Mouse (Mus musculus): Measurements from ENCODE around the gene Gm17324. TPM values are rescaled to one million over a fixed set of nuclear protein-coding genes. Genes with fewer than 3 reads are reported as not detected.

Gene Gm17324
- polyA plus RNA-seq, 1 experiment from 2014 or later, result not detected

GRCm38 (mm10) chr9:78477021-78477551, 28.5 kb upstream of the Gm17324 start:
- Histone ChIP-seq H3K79me2 (ENCODE audit: inconsistent target) (peaks cover 20% of the 10 kb centered on the region), H3K4me3 (ENCODE audit: inconsistent target) (no peak overlapping the region), H3K36me3 (ENCODE audit: inconsistent target) (peaks cover 38% of the 10 kb centered on the region), H3K27ac (no peak overlapping the region)
- WGBS (ENCODE audit: missing documents), result 46% methylated on average over 5 of the region's 5 CpGs

DNA sequence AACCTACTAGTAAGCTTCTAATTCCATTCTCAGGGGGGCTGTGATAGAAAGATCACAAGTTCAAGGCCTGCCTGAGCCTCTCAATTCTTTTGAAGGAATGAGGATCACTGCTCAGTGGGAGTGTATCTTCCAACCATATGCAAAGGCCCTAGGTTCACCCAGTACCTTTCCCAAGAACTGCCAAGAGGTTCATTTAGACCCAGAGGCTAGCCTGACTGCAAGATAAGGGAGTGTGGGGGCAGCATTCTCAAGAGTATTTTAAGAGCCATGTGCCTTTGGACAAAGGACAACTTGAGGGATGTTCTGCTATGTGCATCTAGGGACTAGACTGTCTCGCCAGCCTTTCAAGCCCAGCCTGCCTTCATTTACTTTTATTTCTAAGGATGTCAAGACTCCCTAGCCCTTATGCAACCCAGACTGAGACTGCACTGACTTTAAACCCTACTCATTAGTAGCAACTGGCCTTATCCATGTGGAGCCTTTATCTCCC, 28.0 kb upstream of the Gm17324 start:
- H3K27ac ChIP-seq, result no peak overlapping the region
- H3K4me3 ChIP-seq (ENCODE audit: inconsistent target), result no peak overlapping the region
- H3K79me2 ChIP-seq (ENCODE audit: inconsistent target), result peaks cover 20% of the 10 kb centered on the region
- 67% methylated on average over 1 of the region's 1 CpGs for WGBS (ENCODE audit: missing documents)
- H3K36me3 ChIP-seq (ENCODE audit: inconsistent target), result peaks cover 38% of the 10 kb centered on the region

DNA sequence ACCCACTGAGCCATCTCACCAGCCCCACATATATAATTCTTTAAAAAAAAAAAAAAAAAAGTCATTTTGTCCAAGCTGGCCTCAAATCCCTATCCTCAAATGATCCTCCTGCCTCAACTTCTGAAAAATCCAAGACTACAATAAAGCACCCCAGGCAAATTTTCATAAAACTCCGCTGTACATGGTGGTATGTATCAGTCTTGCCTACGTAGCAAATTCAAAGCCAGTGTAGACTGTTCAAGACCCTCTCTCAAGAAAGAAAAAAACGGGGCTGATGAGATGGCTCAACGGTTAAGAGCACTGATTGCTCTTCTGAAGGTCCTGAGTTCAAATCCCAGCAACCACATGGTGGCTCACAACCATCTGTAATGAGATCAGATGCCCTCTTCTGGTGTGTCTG, 27.3 kb upstream of the Gm17324 start:
- Histone ChIP-seq H3K4me3 (ENCODE audit: inconsistent target) (no peak overlapping the region), H3K36me3 (ENCODE audit: inconsistent target) (peaks cover 38% of the 10 kb centered on the region), H3K79me2 (ENCODE audit: inconsistent target) (peaks cover 16% of the 10 kb centered on the region), H3K27ac (no peak overlapping the region)
- WGBS (ENCODE audit: missing documents), result 84% methylated on average over 4 of the region's 4 CpGs

DNA sequence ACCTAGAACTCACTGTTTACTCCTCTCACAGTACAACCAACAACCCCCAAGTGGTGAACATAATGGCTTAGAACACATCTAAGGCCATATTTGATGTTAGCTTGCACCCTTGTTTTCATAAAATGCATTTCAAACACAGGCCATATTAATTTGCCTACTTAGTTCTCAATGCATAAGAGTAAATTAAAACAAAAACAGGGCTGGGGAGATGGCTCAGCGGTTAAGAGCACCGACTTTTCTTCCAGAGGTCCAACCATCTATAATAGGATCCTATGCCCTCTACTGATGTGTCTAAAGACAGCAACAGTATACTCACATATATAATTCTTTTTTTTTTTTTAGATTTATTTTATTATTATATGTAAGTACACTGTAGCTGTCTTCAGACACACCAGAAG, 26.8 kb upstream of the Gm17324 start:
- Histone ChIP-seq H3K4me3 (ENCODE audit: inconsistent target) (no peak overlapping the region), H3K36me3 (ENCODE audit: inconsistent target) (peaks cover 43% of the 10 kb centered on the region), H3K27ac (no peak overlapping the region), H3K79me2 (ENCODE audit: inconsistent target) (peaks cover 11% of the 10 kb centered on the region)
- 94% methylated on average over 2 of the region's 2 CpGs for WGBS (ENCODE audit: missing documents)

DNA sequence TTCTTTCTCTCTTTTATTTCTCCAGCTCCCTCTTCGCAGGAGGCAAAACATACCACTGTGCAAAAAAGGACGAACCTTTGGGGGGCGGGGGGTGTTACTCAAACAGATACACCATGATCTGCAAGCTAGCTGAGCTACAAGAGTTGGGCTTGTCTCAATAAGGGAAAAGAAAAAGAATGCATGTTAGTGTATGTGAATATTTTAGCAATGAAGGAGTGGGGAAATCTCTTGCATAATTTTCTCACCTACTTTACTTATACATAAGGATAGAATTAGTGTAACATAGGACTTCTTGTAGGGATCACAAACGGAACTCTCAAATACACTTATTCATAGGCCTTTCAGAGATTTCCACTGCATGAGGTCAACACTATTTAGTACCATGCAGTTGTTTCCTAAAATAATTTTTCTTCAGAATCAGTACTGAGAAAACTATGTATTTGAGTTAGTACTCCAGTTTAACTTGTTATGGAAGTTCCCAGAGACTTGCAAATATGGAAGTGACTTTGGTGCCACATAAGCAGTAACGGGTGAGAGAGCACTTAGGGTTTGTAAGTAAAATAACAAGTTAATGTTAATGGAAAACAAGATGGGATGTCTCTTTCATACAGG, 26.3 kb upstream of the Gm17324 start:
- Histone ChIP-seq H3K36me3 (ENCODE audit: inconsistent target) (peaks cover 46% of the 10 kb centered on the region), H3K27ac (no peak overlapping the region), H3K79me2 (ENCODE audit: inconsistent target) (peaks cover 7% of the 10 kb centered on the region), H3K4me3 (ENCODE audit: inconsistent target) (no peak overlapping the region)
- WGBS (ENCODE audit: missing documents), result 84% methylated on average over 5 of the region's 5 CpGs

DNA sequence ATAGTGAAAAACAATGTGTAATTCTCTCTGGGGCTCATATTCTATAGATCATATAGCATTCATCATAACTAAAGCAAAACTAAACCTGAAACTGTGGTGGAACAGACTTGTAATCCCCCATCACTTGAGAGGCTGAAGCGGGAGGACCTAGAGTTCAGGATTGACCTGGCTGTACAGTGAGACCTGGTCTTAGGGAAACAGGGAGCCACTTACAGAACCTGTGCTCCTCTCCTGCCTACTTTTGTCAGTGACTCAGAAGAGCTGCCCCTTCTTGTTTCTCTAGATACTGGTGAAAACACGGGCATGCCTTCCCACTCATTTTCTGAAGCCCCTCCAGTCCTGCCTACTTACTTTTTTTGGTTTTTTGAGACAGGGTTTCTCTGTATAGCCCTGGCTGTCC, 25.7 kb upstream of the Gm17324 start:
- WGBS (ENCODE audit: missing documents), result 79% methylated on average over 2 of the region's 2 CpGs
- H3K79me2 ChIP-seq (ENCODE audit: inconsistent target), result peaks cover 3% of the 10 kb centered on the region; the same call in 1 of the 2 replicates
- H3K36me3 ChIP-seq (ENCODE audit: inconsistent target), result peaks cover 43% of the 10 kb centered on the region
- H3K27ac ChIP-seq, result no peak overlapping the region
- no peak overlapping the region for H3K4me3 ChIP-seq (ENCODE audit: inconsistent target)

DNA sequence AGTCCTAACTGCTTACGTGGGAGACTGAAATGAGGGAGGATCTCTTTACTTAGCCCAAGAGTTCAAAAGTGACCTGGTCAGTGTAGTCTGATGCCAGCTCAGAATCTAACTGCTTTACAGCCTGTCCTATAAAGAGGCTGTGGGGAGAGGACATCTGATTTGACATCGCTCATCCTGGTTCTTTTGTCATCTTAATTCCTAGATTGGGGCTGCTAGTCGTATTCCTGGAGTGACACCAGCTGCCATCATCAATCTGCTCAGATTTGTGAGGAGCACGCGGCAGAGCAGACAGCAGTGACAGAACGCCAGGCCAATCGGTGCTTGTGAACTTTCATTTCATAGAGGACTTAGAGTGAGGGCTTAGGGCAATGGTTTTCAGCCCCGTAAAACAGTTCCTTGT, 25.0 kb upstream of the Gm17324 start:
- WGBS (ENCODE audit: missing documents), result 95% methylated on average over 8 of the region's 8 CpGs
- no peak overlapping the region for H3K27ac ChIP-seq
- H3K79me2 ChIP-seq (ENCODE audit: inconsistent target), result no peaks in the 10 kb centered on the region
- no peak overlapping the region for H3K4me3 ChIP-seq (ENCODE audit: inconsistent target)
- peaks cover 48% of the 10 kb centered on the region for H3K36me3 ChIP-seq (ENCODE audit: inconsistent target)

DNA sequence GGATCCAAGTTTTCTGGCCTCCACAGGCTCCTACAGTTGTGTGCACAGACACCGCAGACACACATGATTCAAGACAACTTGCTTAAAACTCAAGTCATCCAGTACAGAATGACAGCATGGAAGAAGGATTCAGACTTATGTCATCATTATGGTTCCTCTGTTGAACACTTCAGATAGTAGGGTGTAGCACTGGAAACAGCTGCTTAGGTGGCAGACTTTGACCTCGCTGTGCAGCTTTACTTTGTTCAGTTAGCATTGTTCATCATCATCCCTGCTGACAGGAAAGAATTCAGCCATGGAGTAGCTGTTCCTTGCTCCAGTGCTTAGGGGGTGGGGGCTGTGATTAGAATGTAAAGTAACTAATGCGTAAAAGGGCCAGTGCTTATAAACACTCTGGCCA, 17.1 kb upstream of the Gm17324 start:
- H3K36me3 ChIP-seq (ENCODE audit: inconsistent target), result peaks cover 50% of the 10 kb centered on the region
- peaks cover 3% of the 10 kb centered on the region; the same call in 1 of the 2 replicates for H3K79me2 ChIP-seq (ENCODE audit: inconsistent target)
- no peak overlapping the region for H3K27ac ChIP-seq
- no peak overlapping the region for H3K4me3 ChIP-seq (ENCODE audit: inconsistent target)
- 100% methylated on average over 3 of the region's 3 CpGs for WGBS (ENCODE audit: missing documents)

- Histone ChIP-seq H3K79me2 (ENCODE audit: inconsistent target) (peaks cover 3% of the 10 kb centered on the region; the same call in 1 of the 2 replicates), H3K36me3 (ENCODE audit: inconsistent target) (peaks cover 55% of the 10 kb centered on the region), H3K27ac (peak overlapping the region; percentile 85), H3K4me3 (ENCODE audit: inconsistent target) (no peak overlapping the region)
- WGBS (ENCODE audit: missing documents), result 17% methylated on average over 4 of the region's 4 CpGs
Measured at GRCm38 (mm10) chr9:78463337-78463736, 14.8 kb upstream of the Gm17324 start.

GRCm38 (mm10) chr9:78457026-78457425, 8.4 kb upstream of the Gm17324 start:
- 95% methylated on average over 8 of the region's 8 CpGs for WGBS (ENCODE audit: missing documents)

DNA sequence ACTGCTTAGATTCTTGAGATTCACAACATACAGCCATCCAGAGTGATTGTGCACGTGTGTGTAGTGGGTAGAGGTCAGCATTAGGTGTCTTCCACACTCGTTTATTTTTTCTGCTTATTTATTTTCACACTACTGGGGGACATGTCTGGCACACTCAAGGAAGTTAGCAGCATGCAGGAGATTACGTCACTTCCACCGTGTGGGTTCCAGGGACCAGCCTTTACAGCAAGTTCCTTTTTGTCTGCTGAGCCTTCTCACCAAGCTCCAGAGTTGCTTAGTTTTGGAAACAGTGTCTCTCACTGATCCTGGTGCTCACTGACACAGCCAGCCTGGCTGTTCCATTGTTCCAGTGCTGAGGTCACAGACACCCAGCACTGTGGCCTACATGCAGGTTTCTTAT, 2.8 kb upstream of the Gm17324 start:
- H3K36me3 ChIP-seq (ENCODE audit: inconsistent target), result peaks cover 24% of the 10 kb centered on the region
- peak overlapping the region; percentile 80 for H3K27ac ChIP-seq
- no peak overlapping the region for H3K4me3 ChIP-seq (ENCODE audit: inconsistent target)
- H3K79me2 ChIP-seq (ENCODE audit: inconsistent target), result peaks cover 67% of the 10 kb centered on the region
- WGBS (ENCODE audit: missing documents), result 3% methylated on average over 4 of the region's 4 CpGs

More at GRCm38 (mm10) chr9:78457026-78457425, 8.4 kb upstream of the Gm17324 start:
- Histone ChIP-seq H3K79me2 (ENCODE audit: inconsistent target) (peaks cover 46% of the 10 kb centered on the region), H3K27ac (no peak overlapping the region), H3K4me3 (ENCODE audit: inconsistent target) (no peak overlapping the region), H3K36me3 (ENCODE audit: inconsistent target) (peaks cover 72% of the 10 kb centered on the region)

GRCm38 (mm10) chr9:78450404-78450803, 1.8 kb upstream of the Gm17324 start:
- 73% methylated on average over 5 of the region's 5 CpGs for WGBS (ENCODE audit: missing documents)
- H3K36me3 ChIP-seq (ENCODE audit: inconsistent target), result peaks cover 21% of the 10 kb centered on the region

GRCm38 (mm10) chr9:78447606-78447972, 997 bp downstream of the Gm17324 start:
- 50% methylated on average over 9 of the region's 9 CpGs for WGBS (ENCODE audit: missing documents)
- H3K36me3 ChIP-seq (ENCODE audit: inconsistent target), result 0 out of 2 replicates have a peak, but pooled peaks cover 1% of the 10 kb centered on the region
- H3K4me3 ChIP-seq (ENCODE audit: inconsistent target), result peak overlapping the region; percentile 65
- no peak overlapping the region for H3K27ac ChIP-seq
- H3K79me2 ChIP-seq (ENCODE audit: inconsistent target), result peaks cover 29% of the 10 kb centered on the region

More at GRCm38 (mm10) chr9:78450404-78450803, 1.8 kb upstream of the Gm17324 start:
- H3K4me3 ChIP-seq (ENCODE audit: inconsistent target), result no peak overlapping the region
- peaks cover 58% of the 10 kb centered on the region for H3K79me2 ChIP-seq (ENCODE audit: inconsistent target)
- H3K27ac ChIP-seq, result peak overlapping the region; percentile 80

GRCm38 (mm10) chr9:78442579-78443392, 5.8 kb downstream of the Gm17324 start, which contains the start of gene Cgas:
Gene Cgas, minus strand, starts transcription at chr9:78443237.
- Histone ChIP-seq H3K36me3 (ENCODE audit: inconsistent target) (no peaks in the 10 kb centered on the region), H3K27ac (peak within 1 kb of the TSS; percentile 61), H3K4me3 (ENCODE audit: inconsistent target) (peak within 1 kb of the TSS; percentile 87), H3K79me2 (ENCODE audit: inconsistent target) (peaks cover 47% of the 10 kb centered on the region)
- WGBS (ENCODE audit: missing documents), result 1% methylated on average over 81 of the region's 81 CpGs

- Histone ChIP-seq H3K27ac (peak overlapping the region; percentile 61), H3K4me3 (ENCODE audit: inconsistent target) (peak overlapping the region; percentile 87), H3K36me3 (ENCODE audit: inconsistent target) (no peaks in the 10 kb centered on the region), H3K79me2 (ENCODE audit: inconsistent target) (peaks cover 53% of the 10 kb centered on the region)
- 0% methylated on average over 9 of the region's 9 CpGs for WGBS (ENCODE audit: missing documents)
Measured at GRCm38 (mm10) chr9:78442237-78442578, 6.4 kb downstream of the Gm17324 start.

Data from macrophage (primary cell).